Mouse (Mus musculus): Measurements from ENCODE around the gene Mapt. TPM values are rescaled to one million over a fixed set of nuclear protein-coding genes. Genes with fewer than 3 reads are reported as not detected.
A peak's percentile ranks its signal among the peaks of the same experiment; 100 is the strongest.
"Not testable (repeated sequence)": the region's sequence is repeated elsewhere in the genome, so short reads cannot be mapped to it uniquely, and the experiment has no call there.

Gene Mapt
- 100 to 1,000 TPM; 324 to 330 TPM for total RNA-seq (2021)
- long read RNA-seq, experiment 1, full-length matches to known transcripts, result 71 of 179 reads
- long read RNA-seq, experiment 1, partial matches to known transcripts, result 66 of 179 reads
- long read RNA-seq, experiment 1, other reads (novel, unspliced or antisense), result 42 of 179 reads
- long read RNA-seq, experiment 2, full-length matches to known transcripts, result 69 of 155 reads
- long read RNA-seq, experiment 2, partial matches to known transcripts, result 56 of 155 reads
- long read RNA-seq, experiment 2, other reads (novel, unspliced or antisense), result 30 of 155 reads

DNA sequence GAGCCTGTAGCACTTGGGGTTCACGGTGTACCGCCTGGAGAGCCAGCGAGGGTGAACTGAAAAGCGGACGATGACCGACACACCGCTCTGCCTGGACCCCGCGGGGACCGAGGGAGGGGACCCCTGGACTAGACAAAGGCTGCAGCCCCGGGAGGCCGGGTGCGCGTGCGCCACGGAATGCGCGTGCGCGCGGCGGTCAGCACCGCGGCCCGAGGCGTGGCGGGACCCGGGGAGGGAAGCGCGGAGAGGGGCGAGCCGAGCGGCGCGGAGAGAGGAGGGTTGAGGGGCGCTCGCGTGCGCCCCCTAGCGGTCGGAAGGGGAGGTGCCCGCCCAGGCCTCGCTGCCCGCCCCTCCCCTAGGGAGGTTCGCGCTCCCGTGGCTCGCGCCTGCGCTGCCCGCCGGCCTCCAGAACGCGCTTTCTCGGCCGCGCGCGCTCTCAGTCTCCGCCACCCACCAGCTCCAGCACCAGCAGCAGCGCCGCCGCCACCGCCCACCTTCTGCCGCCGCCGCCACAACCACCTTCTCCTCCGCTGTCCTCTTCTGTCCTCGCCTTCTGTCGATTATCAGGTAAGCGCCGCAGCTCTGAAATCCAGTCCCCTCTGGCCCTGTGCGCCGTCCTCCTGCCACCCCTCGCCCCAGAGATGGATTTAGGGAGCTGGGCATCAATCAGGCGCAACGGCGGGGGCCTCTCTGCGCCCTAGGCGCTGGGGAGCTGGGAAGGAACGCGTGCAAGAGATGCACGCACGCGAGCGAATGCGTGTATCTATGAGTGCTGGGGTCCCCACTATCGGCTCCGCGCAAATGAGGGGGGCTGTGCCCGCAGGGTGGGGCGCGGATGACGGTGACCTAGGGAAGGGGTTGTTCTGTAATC lies at the start of gene Mapt:
TSS of gene Mapt (plus strand) at position 350 of the 871 bp plus-strand sequence.
- intact Hi-C loops (cut with DNase I), result loop anchor here (2.0 to 10.0 kb wide), 2 partner anchors 48 to 214 kb away; no protein-coding TSS in a partner anchor
- DNase-seq (ENCODE audit: low spot score in 2 of 2), result peak; percentile 92 to 93

GRCm38 (mm10) chr11:104182141-104182540 lies 49.0 kb upstream of the Mapt start:
- intact Hi-C loops (cut with DNase I), result no loop called here
- no peak for DNase-seq (ENCODE audit: low spot score in 2 of 2)

DNA sequence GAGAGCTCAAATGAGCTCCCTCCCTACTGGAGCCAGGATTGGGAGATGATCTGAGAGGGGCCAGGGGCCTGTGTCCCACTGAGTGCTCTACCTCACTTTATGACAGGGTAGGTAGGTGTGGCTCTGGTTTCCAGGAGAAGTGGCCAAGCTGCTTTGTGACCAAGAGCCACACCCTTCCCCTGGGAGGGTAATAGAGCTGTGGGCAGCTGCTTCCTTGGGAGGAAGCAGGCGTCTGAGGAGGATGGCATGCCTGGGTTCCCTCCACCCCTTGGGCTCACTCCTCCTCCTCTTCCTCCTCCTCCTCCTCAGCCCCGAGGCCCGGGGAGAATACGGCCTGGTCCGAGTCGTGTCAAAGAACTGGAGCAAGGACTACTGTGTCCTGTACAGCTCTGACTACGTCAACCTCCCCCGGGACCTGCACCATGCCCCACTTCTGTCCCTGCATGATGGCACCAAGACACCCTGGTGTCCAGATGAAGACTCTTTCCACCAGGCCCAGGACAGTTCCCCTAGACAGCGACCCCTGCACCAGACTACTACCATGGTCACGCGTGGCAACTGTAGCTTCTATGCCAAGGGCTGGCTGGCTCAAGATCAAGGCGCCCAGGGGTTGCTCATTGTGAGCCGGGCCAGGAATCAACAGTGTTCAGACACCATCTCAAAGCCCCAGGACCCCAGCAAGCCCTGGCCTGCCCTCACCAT lies 44.9 kb upstream of the Mapt start, which contains the start of gene Sppl2c:
TSS of gene Sppl2c (plus strand) at position 193 of the 702 bp plus-strand sequence.
- no peak for DNase-seq (ENCODE audit: low spot score in 2 of 2)
- intact Hi-C loops (cut with DNase I), result no loop called here

DNA sequence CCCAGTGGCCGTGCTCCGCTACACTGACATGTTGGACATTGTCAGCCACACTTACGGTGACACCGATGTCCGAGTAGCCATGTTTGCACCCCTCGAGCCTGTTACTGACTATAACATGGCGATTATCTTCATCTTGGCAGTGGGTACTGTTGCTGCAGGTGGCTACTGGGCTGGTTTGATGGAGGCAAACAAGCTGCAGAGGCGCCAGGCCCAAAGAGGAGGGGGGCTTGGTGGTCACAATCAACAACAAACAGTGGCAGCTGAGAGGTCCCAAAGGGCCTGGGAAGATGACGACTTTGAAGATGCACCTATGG lies 44.4 kb upstream of the Mapt start:
- DNase-seq (ENCODE audit: low spot score in 2 of 2), result no peak
- intact Hi-C loops (cut with DNase I), result no loop called here

GRCm38 (mm10) chr11:104187766-104188165 lies 43.4 kb upstream of the Mapt start:
- intact Hi-C loops (cut with DNase I), result no loop called here

DNA sequence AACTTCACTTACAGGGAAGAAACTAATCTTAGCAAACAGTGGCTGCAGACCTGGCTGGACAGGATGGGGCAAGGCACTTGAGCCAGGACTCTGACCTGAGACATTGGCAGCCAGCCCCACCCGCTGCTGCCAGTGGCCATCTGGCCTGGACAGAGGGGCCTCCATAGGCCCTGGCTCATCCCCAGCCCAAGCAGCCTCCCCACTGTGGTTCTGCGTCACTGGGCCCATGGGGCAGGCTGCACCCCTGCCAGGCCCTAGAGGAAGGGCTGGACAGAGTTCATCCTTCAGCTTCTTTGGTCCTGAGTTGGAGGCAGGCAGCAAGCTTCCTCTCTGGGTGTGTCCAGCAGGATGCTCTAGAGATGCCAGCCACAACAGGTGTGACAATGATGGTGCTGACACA lies 41.2 kb upstream of the Mapt start:
- intact Hi-C loops (cut with DNase I), result no loop called here
- no peak for DNase-seq (ENCODE audit: low spot score in 2 of 2)

More at GRCm38 (mm10) chr11:104187766-104188165, 43.4 kb upstream of the Mapt start:
- no peak for DNase-seq (ENCODE audit: low spot score in 2 of 2)

DNA sequence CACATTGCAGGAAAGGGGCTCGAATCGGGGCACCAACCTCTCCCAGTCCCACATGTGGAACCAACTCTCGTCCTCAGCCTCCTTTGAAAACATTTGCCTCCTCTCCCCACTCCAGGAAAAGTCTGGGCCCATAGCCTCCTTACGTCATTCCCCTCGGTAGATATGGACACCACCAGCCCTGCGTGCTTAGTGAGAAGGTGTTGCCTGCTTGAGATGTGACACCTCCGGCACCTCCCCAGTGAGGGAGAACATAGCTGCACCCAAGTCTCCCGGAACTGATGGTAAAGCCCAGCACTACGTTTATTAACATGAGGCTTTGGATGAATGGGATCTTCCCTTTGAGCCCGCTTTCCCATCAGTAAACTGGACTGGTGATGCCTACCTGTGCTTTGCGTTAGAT lies 35.8 kb upstream of the Mapt start:
- intact Hi-C loops (cut with DNase I), result loop anchor here (1.0 kb wide), 1 partner anchor 208 kb away; no protein-coding TSS in a partner anchor

DNA sequence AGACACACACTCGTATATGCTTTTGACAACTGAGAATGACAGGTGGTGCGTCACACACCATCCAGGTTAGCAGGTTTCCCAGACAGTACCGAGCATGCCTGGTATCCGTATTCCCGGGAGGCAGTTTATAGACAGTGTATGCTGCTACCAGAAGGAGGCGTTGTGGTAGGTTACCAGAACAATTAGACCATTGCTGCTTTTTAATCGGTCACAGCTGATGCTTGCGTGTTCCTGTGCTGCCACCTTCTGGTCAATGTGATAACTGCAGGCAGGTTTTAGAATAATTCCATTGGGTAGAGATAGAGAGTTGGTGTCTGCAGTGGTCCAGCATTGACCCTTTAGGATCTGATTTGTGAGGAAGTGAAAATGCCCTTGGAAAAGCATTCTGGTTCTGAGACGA lies 35.4 kb upstream of the Mapt start:
- DNase-seq (ENCODE audit: low spot score in 2 of 2), result peak; percentile 96 to 97
- intact Hi-C loops (cut with DNase I), result loop anchor here (1.0 kb wide), 1 partner anchor 208 kb away; no protein-coding TSS in a partner anchor

More for the DNA sequence above, 35.8 kb upstream of the Mapt start:
- no peak for DNase-seq (ENCODE audit: low spot score in 2 of 2)

DNA sequence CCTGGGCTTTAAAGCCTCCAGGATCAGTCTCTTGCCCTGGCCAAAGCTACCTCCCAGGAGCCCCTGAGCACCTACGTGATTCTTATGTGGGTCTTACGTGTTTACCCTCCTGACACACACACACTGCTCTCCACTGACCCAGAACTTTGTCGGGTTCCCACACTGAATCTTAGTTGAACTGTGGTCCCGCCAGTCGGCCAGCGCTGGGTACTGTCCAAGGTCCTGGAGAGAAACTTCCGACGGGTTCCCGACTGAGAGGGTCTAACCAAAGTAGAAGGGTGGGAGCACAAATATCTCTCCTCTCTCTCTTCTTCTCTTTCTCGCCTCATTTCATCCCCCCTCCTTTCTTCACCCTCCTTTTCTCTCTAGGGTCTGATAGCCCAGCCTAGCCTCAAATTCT lies 33.3 kb upstream of the Mapt start:
- DNase-seq (ENCODE audit: low spot score in 2 of 2), result no peak
- intact Hi-C loops (cut with DNase I), result no loop called here

GRCm38 (mm10) chr11:104203271-104203670 lies 27.9 kb upstream of the Mapt start:
- no peak for DNase-seq (ENCODE audit: low spot score in 2 of 2)
- intact Hi-C loops (cut with DNase I), result no loop called here

GRCm38 (mm10) chr11:104206573-104206972 lies 24.6 kb upstream of the Mapt start:
- intact Hi-C loops (cut with DNase I), result no loop called here
- DNase-seq (ENCODE audit: low spot score in 2 of 2), result no peak

- DNase-seq (ENCODE audit: low spot score in 2 of 2), result no peak
- intact Hi-C loops (cut with DNase I), result no loop called here
These were observed 22.1 kb upstream of the Mapt start for GRCm38 (mm10) chr11:104209041-104209440.

DNA sequence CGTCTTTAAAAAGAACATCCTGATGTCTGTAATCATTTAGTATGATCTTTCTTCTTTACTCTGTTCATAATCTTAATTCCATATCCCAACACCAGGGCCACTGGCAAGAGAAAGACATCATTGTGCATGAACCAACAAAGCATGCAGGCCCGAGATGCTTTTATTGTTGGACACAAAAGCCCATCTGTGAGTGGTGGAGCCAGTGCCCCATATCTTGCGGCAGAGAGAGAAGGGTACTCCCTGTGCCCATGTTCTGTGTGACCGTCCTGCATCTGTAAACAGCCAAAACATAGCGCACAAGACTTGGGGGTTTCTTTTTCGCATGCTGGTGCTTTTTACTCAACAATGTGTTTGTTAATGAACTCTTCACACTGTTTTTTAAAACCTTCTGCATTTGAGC lies 19.9 kb upstream of the Mapt start:
- DNase-seq (ENCODE audit: low spot score in 2 of 2), result no peak
- intact Hi-C loops (cut with DNase I), result no loop called here

GRCm38 (mm10) chr11:104214128-104214527 lies 17.1 kb upstream of the Mapt start:
- DNase-seq (ENCODE audit: low spot score in 2 of 2); intact Hi-C loops (cut with DNase I): not testable (repeated sequence)

DNA sequence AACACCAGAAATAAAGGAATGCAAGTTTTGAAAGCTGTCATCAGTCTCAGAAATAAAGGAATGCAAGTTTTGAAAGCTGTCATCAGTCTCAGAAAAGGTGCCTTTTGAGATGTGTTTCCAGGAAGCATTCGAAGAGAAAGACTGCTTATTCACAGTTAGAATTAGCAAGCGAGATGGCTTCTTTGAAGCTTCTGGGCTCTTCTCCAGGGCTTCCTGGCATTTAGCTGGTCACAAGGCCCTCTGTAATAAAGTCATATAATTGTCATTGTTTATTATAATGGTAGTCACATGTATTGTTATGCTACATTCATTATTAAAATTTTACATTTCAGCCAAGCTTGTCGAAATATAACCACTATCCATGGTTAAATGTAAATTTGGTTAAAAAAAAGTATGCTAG lies 13.1 kb upstream of the Mapt start:
- DNase-seq (ENCODE audit: low spot score in 2 of 2), result no peak
- intact Hi-C loops (cut with DNase I), result no loop called here

GRCm38 (mm10) chr11:104220291-104220690 lies 10.9 kb upstream of the Mapt start:
- DNase-seq (ENCODE audit: low spot score in 2 of 2), result no peak
- intact Hi-C loops (cut with DNase I), result no loop called here

DNA sequence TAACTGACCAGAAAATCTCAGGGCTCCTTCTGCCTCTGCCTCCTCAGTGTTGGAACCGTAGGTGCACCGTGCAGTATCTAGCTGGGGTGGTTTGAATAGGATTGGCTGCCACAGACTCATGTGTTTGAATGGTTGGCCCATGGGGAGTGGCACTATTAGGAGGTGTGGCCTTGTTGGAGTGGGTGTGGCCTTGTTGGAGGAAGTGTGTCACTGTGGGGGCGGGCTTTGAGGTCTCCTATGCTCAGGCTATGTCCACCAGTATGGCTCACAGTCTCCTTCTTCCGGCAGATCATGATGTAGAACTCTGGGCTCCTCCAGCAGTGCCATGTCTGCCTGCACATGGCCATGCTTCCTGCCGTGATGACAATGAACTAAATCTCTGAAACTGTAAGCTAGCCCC lies 9.4 kb upstream of the Mapt start:
- intact Hi-C loops (cut with DNase I), result no loop called here
- no peak for DNase-seq (ENCODE audit: low spot score in 2 of 2)

- intact Hi-C loops (cut with DNase I), result no loop called here
- DNase-seq (ENCODE audit: low spot score in 2 of 2), result no peak
These were observed 7.9 kb upstream of the Mapt start for GRCm38 (mm10) chr11:104223301-104223700.

GRCm38 (mm10) chr11:104229391-104229790 lies 1.8 kb upstream of the Mapt start:
- no peak for DNase-seq (ENCODE audit: low spot score in 2 of 2)
- intact Hi-C loops (cut with DNase I), result no loop called here
